Mouse (Mus musculus): ENCODE measurements around the gene Mansc1. TPM values are rescaled to one million over a fixed set of nuclear protein-coding genes. Genes with fewer than 3 reads are reported as not detected.

Gene Mansc1
- polyA plus RNA-seq, 1 experiment from 2014 or later: 0.87 TPM

DNA sequence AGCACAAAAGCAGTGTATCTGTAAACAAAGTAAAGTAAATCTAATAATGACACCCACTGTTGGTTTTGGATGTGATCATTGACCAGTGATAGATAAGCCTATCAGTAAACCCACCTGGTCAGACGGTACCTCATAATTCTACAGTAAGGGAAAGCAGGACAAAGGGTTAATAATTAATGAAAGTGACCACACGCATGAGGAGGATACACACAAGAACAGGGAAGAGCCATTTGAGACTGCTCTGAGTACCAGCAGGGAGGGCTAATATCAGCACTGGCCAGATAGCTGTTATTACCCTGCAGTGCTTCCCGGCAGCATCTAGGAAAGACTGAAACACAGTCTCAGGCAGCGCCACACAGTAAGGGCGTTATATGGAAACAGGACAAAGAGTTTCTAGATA lies 32.3 kb upstream of the Mansc1 start:
- WGBS: 86% methylated on average over 5 of the region's 5 CpGs
- Histone ChIP-seq H3K4me2 (no peak overlapping the region), H3K9me3 (ENCODE audit: control insufficient read depth, low read length) (no peaks in the 10 kb centered on the region), H3K36me3 (ENCODE audit: control insufficient read depth, insufficient read depth, low read length) (no peaks in the 10 kb centered on the region), H3K9ac (ENCODE audit: low read length) (no peak overlapping the region), H3K4me1 (ENCODE audit: control insufficient read depth, insufficient read depth, low read length) (no peaks in the 10 kb centered on the region), H3K27ac (ENCODE audit: low read depth, low read length) (no peak overlapping the region), H3K27me3 (ENCODE audit: control insufficient read depth, insufficient read depth, low read length) (no peaks in the 10 kb centered on the region), H3K4me3 (ENCODE audit: low read depth, low read length) (no peak overlapping the region)
- DNase-seq (ENCODE audit: low spot score, missing footprints) (no peak), ATAC-seq (ENCODE audit: low FRiP score) (no peak)

DNA sequence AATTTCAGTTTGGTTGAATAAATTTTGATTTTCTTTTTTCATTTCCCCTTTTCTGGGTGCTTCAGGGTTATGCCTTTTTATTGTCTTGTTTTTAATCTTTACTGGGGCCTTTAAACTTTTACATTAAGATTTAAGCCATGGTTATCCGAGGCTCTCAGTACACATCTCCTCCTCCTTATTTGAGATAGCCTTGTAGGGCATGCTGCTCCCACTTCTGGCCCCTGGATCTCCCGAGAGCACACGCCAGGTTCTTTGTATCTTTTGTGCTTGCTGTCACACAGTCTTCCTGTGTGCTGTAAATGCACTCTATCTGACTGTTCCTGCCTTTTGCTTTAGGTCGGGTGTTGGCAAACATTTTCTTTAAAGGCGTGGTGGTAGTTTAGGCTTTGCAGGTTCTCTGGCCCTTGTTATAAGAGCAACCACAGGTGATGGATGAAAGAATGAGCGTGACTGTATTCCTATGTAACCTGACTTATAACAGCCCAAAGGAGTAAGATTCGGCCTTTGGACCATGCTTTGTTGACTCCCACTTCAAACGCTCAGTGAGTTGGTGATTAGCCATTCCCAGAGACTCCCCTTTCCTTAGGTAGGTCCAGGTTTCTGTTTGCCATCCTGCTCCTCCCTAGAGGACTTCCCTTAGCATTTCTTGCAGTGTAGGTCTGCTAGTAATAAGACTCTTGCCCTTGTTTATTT lies 28.6 kb upstream of the Mansc1 start:
- no peak overlapping the region for H3K9ac ChIP-seq (ENCODE audit: low read length)
- no peak overlapping the region for H3K4me2 ChIP-seq
- WGBS: 79% methylated on average over 8 of the region's 8 CpGs
- no peaks in the 10 kb centered on the region for H3K27me3 ChIP-seq (ENCODE audit: control insufficient read depth, insufficient read depth, low read length)
- no peaks in the 10 kb centered on the region for H3K4me1 ChIP-seq (ENCODE audit: control insufficient read depth, insufficient read depth, low read length)
- ATAC-seq (ENCODE audit: low FRiP score): no peak
- no peaks in the 10 kb centered on the region for H3K9me3 ChIP-seq (ENCODE audit: control insufficient read depth, low read length)
- H3K4me3 ChIP-seq (ENCODE audit: low read depth, low read length): no peak overlapping the region
- H3K36me3 ChIP-seq (ENCODE audit: control insufficient read depth, insufficient read depth, low read length): no peaks in the 10 kb centered on the region
- DNase-seq (ENCODE audit: low spot score, missing footprints): no peak
- no peak overlapping the region for H3K27ac ChIP-seq (ENCODE audit: low read depth, low read length)

GRCm38 (mm10) chr6:134659108-134659958 lies 27.0 kb upstream of the Mansc1 start:
- no peak overlapping the region for H3K4me3 ChIP-seq (ENCODE audit: low read depth, low read length)
- no peak overlapping the region for H3K27ac ChIP-seq (ENCODE audit: low read depth, low read length)
- peak; percentile 91 for DNase-seq (ENCODE audit: low spot score, missing footprints)
- no peaks in the 10 kb centered on the region for H3K4me1 ChIP-seq (ENCODE audit: control insufficient read depth, insufficient read depth, low read length)
- H3K36me3 ChIP-seq (ENCODE audit: control insufficient read depth, insufficient read depth, low read length): no peaks in the 10 kb centered on the region
- no peaks in the 10 kb centered on the region for H3K9me3 ChIP-seq (ENCODE audit: control insufficient read depth, low read length)
- H3K27me3 ChIP-seq (ENCODE audit: control insufficient read depth, insufficient read depth, low read length): no peaks in the 10 kb centered on the region
- no peak overlapping the region for H3K4me2 ChIP-seq
- peak; percentile 83; the same call in 1 of the 2 replicates for ATAC-seq (ENCODE audit: low FRiP score)
- no peak overlapping the region for H3K9ac ChIP-seq (ENCODE audit: low read length)
- 22% methylated on average over 9 of the region's 9 CpGs for WGBS

DNA sequence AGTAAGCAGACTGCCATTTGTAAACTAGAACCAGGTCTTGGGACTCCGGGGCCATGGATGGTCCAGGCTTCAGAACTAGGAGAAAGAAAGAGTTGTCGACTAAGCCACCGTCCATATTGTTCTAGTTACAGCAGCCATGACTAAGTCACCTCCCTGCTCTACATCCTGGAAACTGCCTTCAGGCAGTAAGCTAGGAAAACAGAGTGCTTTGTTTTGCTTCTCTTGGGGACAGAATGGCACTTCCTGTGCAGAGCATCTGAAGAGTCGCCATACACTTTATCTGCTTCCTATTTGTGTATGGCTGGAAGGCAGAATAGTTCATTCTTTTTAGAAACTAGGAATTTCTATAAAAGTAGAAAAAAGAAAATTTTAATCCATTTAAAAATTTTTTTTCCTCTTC lies 24.2 kb upstream of the Mansc1 start:
- H3K36me3 ChIP-seq (ENCODE audit: control insufficient read depth, insufficient read depth, low read length): no peaks in the 10 kb centered on the region
- DNase-seq (ENCODE audit: low spot score, missing footprints) (no peak), ATAC-seq (ENCODE audit: low FRiP score) (no peak)
- H3K9me3 ChIP-seq (ENCODE audit: control insufficient read depth, low read length): no peaks in the 10 kb centered on the region
- no peaks in the 10 kb centered on the region for H3K27me3 ChIP-seq (ENCODE audit: control insufficient read depth, insufficient read depth, low read length)
- no peak overlapping the region for H3K4me2 ChIP-seq
- H3K27ac ChIP-seq (ENCODE audit: low read depth, low read length): no peak overlapping the region
- no peaks in the 10 kb centered on the region for H3K4me1 ChIP-seq (ENCODE audit: control insufficient read depth, insufficient read depth, low read length)
- H3K4me3 ChIP-seq (ENCODE audit: low read depth, low read length): no peak overlapping the region
- no peak overlapping the region for H3K9ac ChIP-seq (ENCODE audit: low read length)
- WGBS: 78% methylated on average over 4 of the region's 4 CpGs

GRCm38 (mm10) chr6:134648356-134648755 lies 16.1 kb upstream of the Mansc1 start:
- Histone ChIP-seq H3K9me3 (ENCODE audit: control insufficient read depth, low read length) (no peaks in the 10 kb centered on the region), H3K4me3 (ENCODE audit: low read depth, low read length) (no peak overlapping the region), H3K27ac (ENCODE audit: low read depth, low read length) (no peak overlapping the region), H3K4me2 (no peak overlapping the region), H3K9ac (ENCODE audit: low read length) (no peak overlapping the region), H3K27me3 (ENCODE audit: control insufficient read depth, insufficient read depth, low read length) (no peaks in the 10 kb centered on the region), H3K36me3 (ENCODE audit: control insufficient read depth, insufficient read depth, low read length) (no peaks in the 10 kb centered on the region), H3K4me1 (ENCODE audit: control insufficient read depth, insufficient read depth, low read length) (peaks cover 5% of the 10 kb centered on the region)
- 45% methylated on average over 5 of the region's 5 CpGs for WGBS
- ATAC-seq (ENCODE audit: low FRiP score) (no peak), DNase-seq (ENCODE audit: low spot score, missing footprints) (peak; percentile 62)

GRCm38 (mm10) chr6:134647621-134648020 lies 15.3 kb upstream of the Mansc1 start:
- Histone ChIP-seq H3K9ac (ENCODE audit: low read length) (no peak overlapping the region), H3K9me3 (ENCODE audit: control insufficient read depth, low read length) (no peaks in the 10 kb centered on the region), H3K27me3 (ENCODE audit: control insufficient read depth, insufficient read depth, low read length) (no peaks in the 10 kb centered on the region), H3K4me3 (ENCODE audit: low read depth, low read length) (no peak overlapping the region), H3K4me2 (no peak overlapping the region), H3K27ac (ENCODE audit: low read depth, low read length) (no peak overlapping the region), H3K36me3 (ENCODE audit: control insufficient read depth, insufficient read depth, low read length) (no peaks in the 10 kb centered on the region), H3K4me1 (ENCODE audit: control insufficient read depth, insufficient read depth, low read length) (peaks cover 5% of the 10 kb centered on the region)
- no peak for DNase-seq (ENCODE audit: low spot score, missing footprints)
- ATAC-seq (ENCODE audit: low FRiP score): peak; percentile 66
- WGBS: 26% methylated on average over 5 of the region's 5 CpGs

- ATAC-seq (ENCODE audit: low FRiP score): 0 out of 2 replicates have a peak, but pooled peaks have one; percentile 14
- no peak overlapping the region for H3K27ac ChIP-seq (ENCODE audit: low read depth, low read length)
- H3K27me3 ChIP-seq (ENCODE audit: control insufficient read depth, insufficient read depth, low read length): no peaks in the 10 kb centered on the region
- no peak overlapping the region for H3K4me3 ChIP-seq (ENCODE audit: low read depth, low read length)
- no peak overlapping the region for H3K9ac ChIP-seq (ENCODE audit: low read length)
- DNase-seq (ENCODE audit: low spot score, missing footprints): peak; percentile 41
- H3K4me1 ChIP-seq (ENCODE audit: control insufficient read depth, insufficient read depth, low read length): peaks cover 5% of the 10 kb centered on the region
- H3K9me3 ChIP-seq (ENCODE audit: control insufficient read depth, low read length): no peaks in the 10 kb centered on the region
- 93% methylated on average over 6 of the region's 6 CpGs for WGBS
- no peaks in the 10 kb centered on the region for H3K36me3 ChIP-seq (ENCODE audit: control insufficient read depth, insufficient read depth, low read length)
- H3K4me2 ChIP-seq: no peak overlapping the region
Observed at GRCm38 (mm10) chr6:134646835-134647234, 14.5 kb upstream of the Mansc1 start.

- Histone ChIP-seq H3K9ac (ENCODE audit: low read length) (no peak overlapping the region), H3K4me3 (ENCODE audit: low read depth, low read length) (no peak overlapping the region), H3K4me2 (no peak overlapping the region), H3K27me3 (ENCODE audit: control insufficient read depth, insufficient read depth, low read length) (no peaks in the 10 kb centered on the region), H3K4me1 (ENCODE audit: control insufficient read depth, insufficient read depth, low read length) (peaks cover 7% of the 10 kb centered on the region), H3K9me3 (ENCODE audit: control insufficient read depth, low read length) (no peaks in the 10 kb centered on the region), H3K36me3 (ENCODE audit: control insufficient read depth, insufficient read depth, low read length) (no peaks in the 10 kb centered on the region), H3K27ac (ENCODE audit: low read depth, low read length) (no peak overlapping the region)
- ATAC-seq (ENCODE audit: low FRiP score): no peak
- WGBS: 89% methylated on average over 5 of the region's 5 CpGs
- peak; percentile 8 for DNase-seq (ENCODE audit: low spot score, missing footprints)
Observed at GRCm38 (mm10) chr6:134643296-134643695, 11.0 kb upstream of the Mansc1 start.

Measured in midbrain, embryonic 11.5 days (tissue).